Mouse (Mus musculus): ENCODE measurements at regions not wholly inside any gene's neighbourhood (a gene's known extent, or its start where the extent isn't known, plus 50 kb on each side); places are given as distances from the start of the nearest gene placed in this dataset.
"Not testable (repeated sequence)": the region's sequence is repeated elsewhere in the genome, so short reads cannot be mapped to it uniquely, and the experiment has no call there.

- in situ Hi-C loops (cut with MboI; ENCODE audit: low pct_unique_long_range_greater_than_20kb in 1 of 2, low sequenced_read_pairs in 2 of 2, unreplicated experiment in 1 of 2) = no loop called here
Measured at GRCm38 (mm10) chr15:11529819-11530810, 130.7 kb upstream of the Tars start.

GRCm38 (mm10) chr15:11524337-11525106 lies 125.1 kb upstream of the Tars start:
- in situ Hi-C loops (cut with MboI; ENCODE audit: low pct_unique_long_range_greater_than_20kb in 1 of 2, low sequenced_read_pairs in 2 of 2, unreplicated experiment in 1 of 2) = no loop called here

GRCm38 (mm10) chr15:11518565-11518964 lies 119.1 kb upstream of the Tars start:
- in situ Hi-C loops (cut with MboI; ENCODE audit: low pct_unique_long_range_greater_than_20kb in 1 of 2, low sequenced_read_pairs in 2 of 2, unreplicated experiment in 1 of 2) = no loop called here

GRCm38 (mm10) chr15:11517892-11518291 lies 118.4 kb upstream of the Tars start:
- in situ Hi-C loops (cut with MboI; ENCODE audit: low pct_unique_long_range_greater_than_20kb in 1 of 2, low sequenced_read_pairs in 2 of 2, unreplicated experiment in 1 of 2) = no loop called here

GRCm38 (mm10) chr15:11505076-11505639 lies 105.7 kb upstream of the Tars start:
- in situ Hi-C loops (cut with MboI; ENCODE audit: low pct_unique_long_range_greater_than_20kb in 1 of 2, low sequenced_read_pairs in 2 of 2, unreplicated experiment in 1 of 2) = no loop called here

GRCm38 (mm10) chr15:11496436-11496835 lies 97.0 kb upstream of the Tars start:
- in situ Hi-C loops (cut with MboI; ENCODE audit: low pct_unique_long_range_greater_than_20kb in 1 of 2, low sequenced_read_pairs in 2 of 2, unreplicated experiment in 1 of 2) = no loop called here

- in situ Hi-C loops (cut with MboI; ENCODE audit: low pct_unique_long_range_greater_than_20kb in 1 of 2, low sequenced_read_pairs in 2 of 2, unreplicated experiment in 1 of 2) = no loop called here
Measured at GRCm38 (mm10) chr15:11489116-11489515, 89.7 kb upstream of the Tars start.

GRCm38 (mm10) chr15:11487268-11487783 lies 87.9 kb upstream of the Tars start:
- in situ Hi-C loops (cut with MboI; ENCODE audit: low pct_unique_long_range_greater_than_20kb in 1 of 2, low sequenced_read_pairs in 2 of 2, unreplicated experiment in 1 of 2) = no loop called here

GRCm38 (mm10) chr15:11483916-11484315 lies 84.5 kb upstream of the Tars start:
- in situ Hi-C loops (cut with MboI; ENCODE audit: low pct_unique_long_range_greater_than_20kb in 1 of 2, low sequenced_read_pairs in 2 of 2, unreplicated experiment in 1 of 2) = no loop called here

GRCm38 (mm10) chr15:11479166-11479944 lies 79.9 kb upstream of the Tars start:
- in situ Hi-C loops (cut with MboI; ENCODE audit: low pct_unique_long_range_greater_than_20kb in 1 of 2, low sequenced_read_pairs in 2 of 2, unreplicated experiment in 1 of 2) = no loop called here

GRCm38 (mm10) chr15:11476248-11476647 lies 76.8 kb upstream of the Tars start:
- in situ Hi-C loops (cut with MboI; ENCODE audit: low pct_unique_long_range_greater_than_20kb in 1 of 2, low sequenced_read_pairs in 2 of 2, unreplicated experiment in 1 of 2) = no loop called here

- in situ Hi-C loops (cut with MboI; ENCODE audit: low pct_unique_long_range_greater_than_20kb in 1 of 2, low sequenced_read_pairs in 2 of 2, unreplicated experiment in 1 of 2) = no loop called here
Measured at GRCm38 (mm10) chr15:11463341-11463740, 63.9 kb upstream of the Tars start.

GRCm38 (mm10) chr15:11461575-11461974 lies 62.1 kb upstream of the Tars start:
- in situ Hi-C loops (cut with MboI; ENCODE audit: low pct_unique_long_range_greater_than_20kb in 1 of 2, low sequenced_read_pairs in 2 of 2, unreplicated experiment in 1 of 2) = not testable (repeated sequence)

- in situ Hi-C loops (cut with MboI; ENCODE audit: low pct_unique_long_range_greater_than_20kb in 1 of 2, low sequenced_read_pairs in 2 of 2, unreplicated experiment in 1 of 2) = no loop called here
Measured at GRCm38 (mm10) chr15:11459306-11459705, 59.8 kb upstream of the Tars start.

- in situ Hi-C loops (cut with MboI; ENCODE audit: low pct_unique_long_range_greater_than_20kb in 1 of 2, low sequenced_read_pairs in 2 of 2, unreplicated experiment in 1 of 2) = no loop called here
Measured at GRCm38 (mm10) chr15:11457278-11457677, 57.8 kb upstream of the Tars start.

GRCm38 (mm10) chr15:11455982-11456381 lies 56.5 kb upstream of the Tars start:
- in situ Hi-C loops (cut with MboI; ENCODE audit: low pct_unique_long_range_greater_than_20kb in 1 of 2, low sequenced_read_pairs in 2 of 2, unreplicated experiment in 1 of 2) = no loop called here

- in situ Hi-C loops (cut with MboI; ENCODE audit: low pct_unique_long_range_greater_than_20kb in 1 of 2, low sequenced_read_pairs in 2 of 2, unreplicated experiment in 1 of 2) = no loop called here
Measured at GRCm38 (mm10) chr15:11455366-11455785, 55.9 kb upstream of the Tars start.

GRCm38 (mm10) chr15:11453997-11454396 lies 54.5 kb upstream of the Tars start:
- in situ Hi-C loops (cut with MboI; ENCODE audit: low pct_unique_long_range_greater_than_20kb in 1 of 2, low sequenced_read_pairs in 2 of 2, unreplicated experiment in 1 of 2) = no loop called here

All from mouse embryonic stem cell (cell line).